Mouse (Mus musculus) olfactory bulb, adult 2 months (tissue): Measurements from ENCODE around the gene Cmya5.

Experiments
- CTCF ChIP-seq: fragments of 200-500 bp; IDR thresholded peaks from 2 replicates; pipeline ENCODE4 v1.5.1; 2012; ENCODE audit warnings: low read depth, mild to moderate bottlenecking, low read length, moderate library complexity; ENCODE audit not compliant: insufficient read depth
- POLR2A ChIP-seq: fragments of 200-500 bp; IDR thresholded peaks from 2 replicates; pipeline ENCODE4 v1.6.1; 2012; ENCODE audit warnings: mild to moderate bottlenecking, low read depth, low read length, moderate library complexity; ENCODE audit not compliant: insufficient read depth

DNA sequence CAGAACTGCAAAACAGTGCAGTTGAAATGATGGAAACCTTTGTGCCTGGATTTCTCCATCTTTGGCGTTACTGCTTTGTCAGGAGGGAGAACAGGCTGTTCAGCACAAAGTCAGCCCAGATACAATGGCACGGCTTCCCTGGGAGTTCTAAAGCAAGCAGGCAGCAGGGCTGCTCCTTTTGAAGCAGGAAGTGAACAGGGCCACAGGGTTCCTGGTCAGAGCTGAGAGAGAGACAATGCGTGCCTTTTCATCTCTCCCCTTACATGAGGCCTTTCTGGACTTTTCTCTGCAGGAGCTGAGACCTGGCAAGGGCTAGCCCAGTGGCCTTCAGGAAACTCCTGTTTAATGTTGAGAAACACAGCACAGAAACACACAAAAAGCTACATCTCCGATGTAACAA is 108.3 kb downstream of the Cmya5 start:
- TF ChIP-seq CTCF (no peak), POLR2A (no peak)
